Mouse (Mus musculus) heart, adult 2 months (tissue): ENCODE measurements around the gene Tfec.

Experiments
- CTCF ChIP-seq: fragments of 200-600 bp; IDR thresholded peaks from 2 replicates; pipeline ENCODE4 v1.8.1; 2022; ENCODE audit warnings: antibody characterized with exemption, mild to moderate bottlenecking, moderate library complexity
- EP300 ChIP-seq: fragments of 200-500 bp; IDR thresholded peaks from 2 replicates; pipeline ENCODE4 v1.6.1; 2011; ENCODE audit warnings: low read depth, low read length, control low read depth; ENCODE audit not compliant: insufficient read depth

GRCm38 (mm10) chr6:16898251-16898862, at the start of gene Tfec:
- TF ChIP-seq CTCF (no peak), EP300 (no peak)
